Mouse (Mus musculus): ENCODE measurements around the gene Kirrel3.

The Kirrel3 gene

DNA sequence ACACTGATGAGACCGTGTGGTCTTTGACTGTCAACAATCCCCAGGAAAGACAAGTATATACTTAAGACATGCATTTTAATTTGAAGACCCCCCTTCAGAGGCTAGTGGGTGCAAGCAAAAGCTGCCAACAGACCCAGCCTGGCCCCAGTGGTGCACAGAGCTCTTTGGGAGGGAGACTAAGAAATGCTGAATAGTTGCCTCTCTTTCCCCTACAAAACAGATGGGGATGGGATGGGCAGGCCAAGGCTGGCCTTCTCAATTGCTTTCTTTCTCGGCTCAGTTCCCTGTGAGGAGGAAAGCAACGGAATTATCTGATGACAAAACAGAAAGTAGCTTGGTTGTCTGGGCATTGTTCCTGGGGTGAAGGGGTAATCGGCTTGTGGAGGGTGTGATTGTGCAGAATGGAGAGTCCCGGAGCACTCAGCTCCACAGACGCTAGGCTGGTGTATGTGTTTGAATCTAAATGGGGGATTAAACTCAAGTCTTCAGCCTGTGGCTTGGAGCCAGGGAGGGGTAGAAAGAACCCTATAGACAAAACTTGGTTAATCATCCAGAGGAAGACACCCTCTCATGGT is 268.9 kb downstream of the Kirrel3 start:
- DNase-seq = no peak

DNA sequence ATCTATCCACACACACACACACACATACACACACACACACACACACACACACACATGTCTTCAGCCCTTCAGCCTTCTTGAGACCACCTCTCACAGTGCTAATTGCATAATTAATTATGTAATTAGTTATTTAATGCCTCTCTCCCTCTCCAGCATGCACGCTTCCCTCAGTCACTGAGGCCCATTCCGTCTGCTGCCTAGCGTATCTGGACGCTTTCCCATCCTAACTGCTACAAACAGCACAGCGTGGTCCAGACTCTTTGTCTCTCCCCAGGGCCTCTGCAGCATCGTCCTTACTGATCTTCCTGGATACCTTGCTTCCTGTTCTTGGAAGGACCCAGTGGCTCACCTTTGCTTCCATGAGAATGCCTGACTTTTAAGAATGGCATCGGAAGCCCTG is 270.4 kb downstream of the Kirrel3 start:
- DNase-seq = no peak

DNA sequence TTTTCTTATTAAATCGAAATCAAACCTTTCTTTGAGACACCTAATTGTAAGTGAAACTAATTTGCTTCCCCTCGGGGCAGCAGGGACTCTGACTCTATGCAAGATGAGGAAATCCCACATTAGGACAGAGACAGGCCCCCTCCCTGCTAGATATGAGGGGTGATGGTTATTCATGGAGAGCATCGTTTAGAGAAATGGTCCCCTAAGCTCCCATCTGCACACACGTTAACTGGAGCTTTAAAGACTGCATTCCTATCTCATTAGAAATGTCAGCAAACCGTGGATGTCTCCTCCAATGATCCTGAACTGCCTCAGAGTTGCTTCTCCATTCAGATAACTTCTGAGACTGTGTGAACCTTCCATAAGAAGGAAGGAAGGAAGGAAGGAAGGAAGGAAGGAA is 273.2 kb downstream of the Kirrel3 start:
- no peak for DNase-seq

GRCm38 (mm10) chr9:34760521-34760920 is 274.8 kb downstream of the Kirrel3 start:
- no peak for DNase-seq

GRCm38 (mm10) chr9:34766792-34767623 is 281.3 kb downstream of the Kirrel3 start:
- no peak for DNase-seq

DNA sequence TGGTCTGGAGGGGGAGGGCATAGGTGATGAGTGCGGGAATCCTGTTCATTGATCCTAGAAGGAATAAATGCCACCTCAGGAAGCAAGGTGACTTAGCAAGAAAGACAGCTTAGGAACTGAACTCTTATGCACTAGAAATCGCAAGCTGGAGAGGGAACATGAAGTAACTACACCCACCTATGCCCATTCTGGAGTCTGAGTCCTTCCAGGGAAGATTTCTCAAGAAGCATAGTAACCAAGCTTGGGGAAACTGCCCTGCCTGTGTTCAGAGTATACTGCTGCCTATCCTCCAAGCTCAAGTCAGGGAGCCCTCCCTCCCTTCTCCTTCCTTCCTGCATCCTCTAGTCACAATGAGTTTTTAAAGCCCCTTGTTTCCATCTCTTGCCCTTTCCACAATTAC is 283.3 kb downstream of the Kirrel3 start:
- DNase-seq = no peak

DNA sequence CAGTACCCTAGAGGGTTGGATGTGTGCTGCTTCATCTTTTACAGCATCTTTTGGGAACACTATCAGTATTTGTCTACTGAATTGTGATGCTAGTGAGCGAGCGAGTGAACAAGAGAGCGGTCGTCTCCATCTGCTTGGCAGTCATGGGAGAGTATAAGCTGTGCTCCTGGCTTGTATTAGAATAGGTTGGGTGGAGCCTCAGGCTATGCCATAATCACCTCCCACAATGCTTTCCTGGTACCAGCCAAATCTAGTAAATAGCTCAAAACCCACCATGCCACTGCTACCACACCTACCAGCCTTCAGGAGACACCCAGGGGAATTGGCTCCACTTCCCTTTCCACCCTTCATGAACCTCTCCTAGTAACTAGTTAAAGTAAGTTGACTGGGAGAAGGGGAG is 285.3 kb downstream of the Kirrel3 start:
- no peak for DNase-seq

DNA sequence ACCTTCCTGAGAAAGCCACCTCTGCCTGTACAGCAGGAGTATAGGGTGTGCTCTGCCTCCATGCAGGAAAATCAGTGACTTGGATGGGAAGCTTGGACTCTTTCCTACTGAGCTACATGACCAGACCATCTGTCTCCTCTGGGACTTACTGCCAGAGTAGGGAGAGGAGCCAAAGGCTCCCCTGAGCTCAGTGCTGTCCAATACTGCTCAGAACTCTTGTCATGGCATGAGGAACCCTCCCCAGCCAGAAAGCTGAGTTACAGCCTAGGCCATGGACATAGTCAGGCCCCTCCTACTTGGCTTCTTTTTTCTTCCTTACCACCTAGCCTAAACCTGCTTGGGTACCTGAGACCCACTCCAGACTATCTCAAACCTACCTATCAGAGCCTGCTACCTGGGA is 285.7 kb downstream of the Kirrel3 start:
- no peak for DNase-seq

- DNase-seq = no peak
Observed at GRCm38 (mm10) chr9:34772022-34772437, 286.3 kb downstream of the Kirrel3 start.

- no peak for DNase-seq
Observed at GRCm38 (mm10) chr9:34781356-34781755, 295.7 kb downstream of the Kirrel3 start.

- DNase-seq = no peak
Observed at GRCm38 (mm10) chr9:34787915-34788314, 302.2 kb downstream of the Kirrel3 start.

DNA sequence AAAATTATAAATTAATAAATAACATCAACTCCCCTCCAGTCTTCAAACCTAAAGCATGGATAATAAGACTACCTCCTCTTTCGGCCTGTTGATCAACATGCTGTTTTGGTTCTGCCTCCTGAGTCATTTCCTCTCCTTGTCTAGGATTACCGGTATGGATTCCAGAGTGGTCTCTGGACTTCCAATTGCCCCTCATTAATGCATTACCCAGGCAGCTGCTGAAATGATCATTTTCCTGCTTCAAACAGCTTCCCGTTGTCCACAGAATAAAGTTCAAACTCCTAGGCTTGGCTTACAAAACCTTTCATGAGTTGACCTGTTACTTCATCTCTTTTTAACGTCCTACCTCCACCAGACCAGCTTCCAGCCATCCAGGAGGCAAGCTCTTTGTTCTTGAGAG is 309.5 kb downstream of the Kirrel3 start:
- DNase-seq = no peak

- no peak for DNase-seq
Observed at GRCm38 (mm10) chr9:34797688-34798339, 312.1 kb downstream of the Kirrel3 start.

DNA sequence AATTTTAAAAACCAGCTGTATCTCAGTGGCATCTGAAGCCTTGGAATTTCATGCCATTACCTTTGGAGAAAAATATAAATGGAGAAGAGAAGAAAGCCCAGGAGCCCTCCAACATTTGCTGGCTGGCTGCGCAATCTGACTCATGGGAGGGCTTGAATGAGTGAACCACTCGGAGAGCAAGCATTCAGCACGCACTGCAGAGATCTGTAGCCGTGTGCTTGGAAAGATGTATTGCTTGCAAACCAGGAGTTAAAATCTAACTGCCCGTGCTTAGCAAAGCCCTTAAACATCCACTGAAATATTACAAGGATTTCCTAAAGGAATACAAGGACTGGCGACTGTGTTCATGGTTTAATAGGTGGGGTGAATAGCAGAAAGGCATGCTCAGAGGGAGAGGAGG is 316.0 kb downstream of the Kirrel3 start:
- DNase-seq = no peak

DNA sequence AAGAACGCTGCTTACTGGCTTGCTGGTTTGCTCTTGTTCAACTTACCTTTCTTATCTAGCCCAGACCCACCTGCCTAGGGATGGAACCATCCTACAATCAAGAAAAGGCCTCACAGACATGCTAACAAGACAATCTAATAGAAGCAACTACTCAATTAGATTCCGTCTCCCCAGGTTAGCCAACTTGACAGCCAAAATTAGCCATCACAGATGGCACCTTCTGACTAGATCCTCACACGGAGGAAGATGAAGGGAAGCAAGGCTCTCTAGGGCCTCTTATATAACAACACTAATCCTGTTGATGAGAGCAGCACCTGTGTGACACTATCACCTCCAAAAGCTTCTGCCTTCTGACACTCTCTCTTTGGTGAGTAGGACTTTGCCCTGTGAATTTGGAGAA is 321.2 kb downstream of the Kirrel3 start:
- no peak for DNase-seq

GRCm38 (mm10) chr9:34809993-34810513 is 324.4 kb downstream of the Kirrel3 start:
- no peak for DNase-seq

GRCm38 (mm10) chr9:34818325-34818976 is 332.8 kb downstream of the Kirrel3 start:
- no peak for DNase-seq

- no peak for DNase-seq
Observed at GRCm38 (mm10) chr9:34824358-34825088, 338.8 kb downstream of the Kirrel3 start.

DNA sequence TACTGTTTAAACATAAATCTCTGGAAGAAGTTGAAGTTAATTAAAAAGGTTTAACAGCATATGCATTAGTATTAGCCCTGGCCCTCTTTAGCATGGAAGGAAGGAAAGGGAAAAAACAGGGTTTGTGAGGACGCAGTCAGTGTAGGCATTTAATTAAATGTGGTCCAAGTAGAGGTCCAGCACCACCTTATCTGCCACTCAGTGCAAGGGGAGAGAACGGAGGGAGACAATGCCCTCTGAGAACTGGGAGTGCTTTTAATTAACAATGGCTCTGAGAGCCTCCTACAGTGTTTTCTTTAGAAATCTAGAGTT is 339.4 kb downstream of the Kirrel3 start:
- DNase-seq = no peak

GRCm38 (mm10) chr9:34825402-34826008 is 339.8 kb downstream of the Kirrel3 start:
- no peak for DNase-seq

DNA sequence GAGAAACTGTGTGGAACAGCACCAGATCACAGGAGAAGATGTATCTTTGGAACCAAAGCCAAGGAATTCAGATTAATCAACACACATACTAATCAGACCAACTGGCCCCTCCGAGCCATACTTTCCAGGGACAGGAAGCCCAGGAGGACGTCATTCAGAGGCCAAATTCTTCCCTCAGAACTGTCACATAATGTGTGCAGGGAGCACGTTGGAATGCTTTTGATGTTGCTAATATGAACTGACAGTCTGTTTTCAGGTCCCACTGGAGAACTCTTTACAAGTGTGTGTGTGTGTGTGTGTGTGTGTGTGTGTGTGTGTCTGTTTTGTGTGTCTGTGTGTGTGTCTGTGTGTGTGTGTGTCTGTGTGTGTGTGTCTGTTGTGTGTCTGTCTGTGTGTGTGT is 345.0 kb downstream of the Kirrel3 start:
- no peak for DNase-seq

DNA sequence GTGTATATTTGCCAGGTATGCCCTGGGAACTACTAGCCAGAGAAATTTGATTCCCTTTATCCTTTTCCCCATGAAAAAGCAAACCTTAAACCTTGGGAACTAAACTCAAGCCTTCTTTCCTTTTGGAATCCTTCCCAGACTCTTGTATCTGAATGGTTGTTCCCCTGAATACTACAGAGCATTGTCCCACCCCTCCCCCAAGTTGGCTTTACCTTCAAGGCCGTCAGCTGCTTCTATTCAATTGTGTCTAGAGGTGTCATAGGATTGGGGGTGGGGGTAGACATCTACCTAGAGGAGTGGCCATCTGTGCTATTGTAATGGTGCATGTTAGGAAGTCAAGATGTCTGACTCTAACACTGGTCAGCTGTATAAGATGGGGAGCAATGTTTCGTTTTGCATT is 351.1 kb downstream of the Kirrel3 start:
- DNase-seq = no peak

All from lung, adult 18-20 months (tissue).